8 mouse cellular contexts compared by ENCODE assay signal in the genomic region with DNA sequence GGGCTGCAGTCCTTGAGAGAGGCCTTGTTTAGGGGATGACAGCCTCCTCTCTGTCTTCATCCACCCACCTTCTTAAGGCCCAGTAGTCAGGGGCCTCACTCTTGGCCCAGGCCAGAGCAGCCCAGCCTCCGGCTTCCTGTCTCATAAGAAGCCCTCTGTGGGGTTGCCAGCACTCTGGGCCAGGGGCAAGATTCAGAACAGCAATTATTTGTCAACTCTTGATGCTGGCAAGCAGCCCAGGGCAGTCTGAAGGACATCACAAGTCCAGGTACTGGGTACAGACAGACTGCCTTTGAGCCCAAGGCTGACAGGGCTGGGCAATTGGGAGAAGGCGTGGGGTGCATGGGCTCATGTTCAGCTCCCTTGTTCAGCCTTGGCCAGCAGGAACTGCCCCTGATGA.
A peak's percentile ranks its signal among the peaks of the same experiment; 100 is the strongest.
DNase-seq lines count a peak whose midpoint lies in the region; ATAC-seq and TF ChIP-seq lines count a peak whose summit lies in the region.
"Had no signal": no experiment of that assay in that cellular context is flagged by ENCODE, and none has a peak within 500 bp of the region (broad histone marks: within the 10 kb centered on the region; RNA-seq: fewer than 3 reads in every experiment).

No protein-coding gene starts in this region.

- no peaks in the 10 kb centered on the region for H3K9me3 ChIP-seq in hindbrain, embryonic 10.5 days
- no peaks in the 10 kb centered on the region for H3K9me3 ChIP-seq in hindbrain, embryonic 13.5 days

- H3K9ac ChIP-seq in hindbrain, embryonic 13.5 days: no peak overlapping the region

- H3K36me3 ChIP-seq in hindbrain, embryonic 10.5 days: no peaks in the 10 kb centered on the region
- no peaks in the 10 kb centered on the region for H3K36me3 ChIP-seq in hindbrain, embryonic 13.5 days
- no peaks in the 10 kb centered on the region for H3K36me3 ChIP-seq in thymus, adult 2 months (ENCODE audit: control insufficient read depth, insufficient read depth, low read length)

- no peak for TF ChIP-seq CTCF in thymus, adult 2 months (IDR thresholded peaks at IDR 0.05; ENCODE audit: borderline replicate concordance, control insufficient read depth, extremely low read depth, insufficient read depth, low read length, poor library complexity)

- no peak overlapping the region for H3K4me2 ChIP-seq in hindbrain, embryonic 13.5 days

- DNase-seq in hindbrain, embryonic 10.5 days (ENCODE audit: low spot score): no peak
- peak; percentile 86 to 89 for DNase-seq in right cerebral cortex, postnatal 10 days (ENCODE audit: low spot score in 2 of 2)
- DNase-seq in right cerebral cortex, postnatal 25 days: no peak
- peak; percentile 31 for DNase-seq in kidney, postnatal 10 days
- DNase-seq in thymus, adult 2 months: no peak
- DNase-seq in lung, adult 18-20 months: no peak

- H3K27ac ChIP-seq in hindbrain, embryonic 10.5 days: peak overlapping the region; percentile 29; the same call in 1 of the 2 replicates
- H3K27ac ChIP-seq in hindbrain, embryonic 13.5 days: no peak overlapping the region
- H3K27ac ChIP-seq in thymus, adult 2 months (ENCODE audit: control insufficient read depth, insufficient read depth, low read length): no peak overlapping the region
- H3K27ac ChIP-seq: macrophage had no signal

- ATAC-seq in hindbrain, embryonic 13.5 days (ENCODE audit: low FRiP score): no peak

- WGBS in hindbrain, embryonic 10.5 days: 84% methylated on average over 2 of the region's 2 CpGs
- WGBS in hindbrain, embryonic 13.5 days: 74% methylated on average over 2 of the region's 2 CpGs
- 95% methylated on average over 2 of the region's 2 CpGs for WGBS in thymus, adult 2 months

- no peak overlapping the region for H3K4me3 ChIP-seq in hindbrain, embryonic 10.5 days
- H3K4me3 ChIP-seq in hindbrain, embryonic 13.5 days: no peak overlapping the region
- H3K4me3 ChIP-seq in thymus, adult 2 months (ENCODE audit: control insufficient read depth, insufficient read depth, low read length): no peak overlapping the region

- peaks cover 12% of the 10 kb centered on the region for H3K4me1 ChIP-seq in hindbrain, embryonic 10.5 days (replicated peaks)
- H3K4me1 ChIP-seq in hindbrain, embryonic 13.5 days (replicated peaks): peaks cover 23% of the 10 kb centered on the region
- no peaks in the 10 kb centered on the region for H3K4me1 ChIP-seq in thymus, adult 2 months (replicated peaks; ENCODE audit: control insufficient read depth, insufficient read depth, low read length)

- TF ChIP-seq POLR2A in thymus, adult 2 months (IDR thresholded peaks at IDR 0.05; ENCODE audit: control insufficient read depth, extremely low read depth, insufficient read depth, low read length, poor library complexity): no peak

- H3K27me3 ChIP-seq in hindbrain, embryonic 10.5 days (ENCODE audit: insufficient read depth, poor library complexity, severe bottlenecking): no peaks in the 10 kb centered on the region
- no peaks in the 10 kb centered on the region for H3K27me3 ChIP-seq in hindbrain, embryonic 13.5 days
- no peaks in the 10 kb centered on the region for H3K27me3 ChIP-seq in thymus, adult 2 months (ENCODE audit: control insufficient read depth, insufficient read depth, low read length)

Comparison
In these comparisons a context has a peak if more than half of its experiments do, and no peak if none do; other contexts are left out.
1. DNase-seq: peak in right cerebral cortex, postnatal 10 days (2 of 2) and kidney, postnatal 10 days (single experiment); none in hindbrain, embryonic 10.5 days (single experiment), right cerebral cortex, postnatal 25 days (single experiment), thymus, adult 2 months (single experiment) and lung, adult 18-20 months (0 of 2).